Mouse (Mus musculus): ENCODE results near the gene Hmx3. TPM values are rescaled to one million over a fixed set of nuclear protein-coding genes. Genes with fewer than 3 reads are reported as not detected.
A peak's percentile ranks its signal among the peaks of the same experiment; 100 is the strongest.

Hmx3 gene
- 0.23 and 0.29 TPM in 2 replicates for polyA plus RNA-seq (2012; rRNA removed)

GRCm38 (mm10) chr7:131542115-131542871 is at the start of gene Hmx3:
Gene Hmx3 (plus strand): TSS chr7:131542867.
- no peaks in the 10 kb centered on the region; the same call in 1 of the 2 replicates for H3K4me1 ChIP-seq (ENCODE audit: control insufficient read depth, insufficient read depth, low read length)
- peak within 1 kb of the TSS; percentile 6; the same call in 1 of the 2 replicates for H3K4me3 ChIP-seq (ENCODE audit: insufficient read depth, low read depth, low read length)
- no peak for TF ChIP-seq POLR2A (IDR thresholded peaks at IDR 0.05; ENCODE audit: low read depth, low read length)
- TF ChIP-seq CTCF (conservative IDR thresholded peaks at IDR 0.05; ENCODE audit: insufficient read depth, insufficient read length, low read depth, low read length) = no peak
- H3K27me3 ChIP-seq (replicated peaks; ENCODE audit: control insufficient read depth, insufficient read depth, low read length) = peaks cover 19% of the 10 kb centered on the region
- peak; percentile 25 for DNase-seq
- 2% methylated on average over 64 of the region's 65 CpGs for whole genome bisulfite sequencing
- H3K27ac ChIP-seq (ENCODE audit: insufficient read depth, low read depth, low read length) = no peak within 1 kb of the TSS
- no peaks in the 10 kb centered on the region for H3K36me3 ChIP-seq (ENCODE audit: control insufficient read depth, insufficient read depth, low read length)

GRCm38 (mm10) chr7:131503739-131504138 is 38.9 kb upstream of the Hmx3 start:
- Histone ChIP-seq H3K4me3 (ENCODE audit: insufficient read depth, low read depth, low read length) (no peak overlapping the region), H3K27me3 (replicated peaks; ENCODE audit: control insufficient read depth, insufficient read depth, low read length) (no peaks in the 10 kb centered on the region), H3K4me1 (ENCODE audit: control insufficient read depth, insufficient read depth, low read length) (no peaks in the 10 kb centered on the region), H3K36me3 (ENCODE audit: control insufficient read depth, insufficient read depth, low read length) (no peaks in the 10 kb centered on the region), H3K27ac (ENCODE audit: insufficient read depth, low read depth, low read length) (no peak overlapping the region)
- DNase-seq = no peak
- WGBS = 64% methylated on average over 2 of the region's 2 CpGs
- TF ChIP-seq CTCF (conservative IDR thresholded peaks at IDR 0.05; ENCODE audit: insufficient read depth, insufficient read length, low read depth, low read length) = no peak
- no peak for TF ChIP-seq POLR2A (IDR thresholded peaks at IDR 0.05; ENCODE audit: low read depth, low read length)

- 1% methylated on average over 7 of the region's 7 CpGs for WGBS
- TF ChIP-seq CTCF (conservative IDR thresholded peaks at IDR 0.05; ENCODE audit: insufficient read depth, insufficient read length, low read depth, low read length) = peak; percentile 87
- TF ChIP-seq POLR2A (IDR thresholded peaks at IDR 0.05; ENCODE audit: low read depth, low read length) = no peak
- peaks cover 19% of the 10 kb centered on the region for H3K27me3 ChIP-seq (replicated peaks; ENCODE audit: control insufficient read depth, insufficient read depth, low read length)
- H3K4me1 ChIP-seq (ENCODE audit: control insufficient read depth, insufficient read depth, low read length) = no peaks in the 10 kb centered on the region; the same call in 1 of the 2 replicates
- H3K27ac ChIP-seq (ENCODE audit: insufficient read depth, low read depth, low read length) = no peak overlapping the region
- DNase-seq = peak; percentile 85
- no peaks in the 10 kb centered on the region for H3K36me3 ChIP-seq (ENCODE audit: control insufficient read depth, insufficient read depth, low read length)
- no peak overlapping the region for H3K4me3 ChIP-seq (ENCODE audit: insufficient read depth, low read depth, low read length)
These were observed 2.7 kb upstream of the Hmx3 start for GRCm38 (mm10) chr7:131539979-131540378.

- Histone ChIP-seq H3K27me3 (replicated peaks; ENCODE audit: control insufficient read depth, insufficient read depth, low read length) (peaks cover 19% of the 10 kb centered on the region), H3K36me3 (ENCODE audit: control insufficient read depth, insufficient read depth, low read length) (no peaks in the 10 kb centered on the region), H3K4me1 (ENCODE audit: control insufficient read depth, insufficient read depth, low read length) (no peaks in the 10 kb centered on the region; the same call in 1 of the 2 replicates), H3K27ac (ENCODE audit: insufficient read depth, low read depth, low read length) (no peak overlapping the region), H3K4me3 (ENCODE audit: insufficient read depth, low read depth, low read length) (no peak overlapping the region)
- WGBS = 3% methylated on average over 41 of the region's 41 CpGs
- TF ChIP-seq CTCF (conservative IDR thresholded peaks at IDR 0.05; ENCODE audit: insufficient read depth, insufficient read length, low read depth, low read length) (no peak), POLR2A (IDR thresholded peaks at IDR 0.05; ENCODE audit: low read depth, low read length) (no peak)
- DNase-seq = peak; percentile 23
These were observed 1.2 kb upstream of the Hmx3 start for GRCm38 (mm10) chr7:131541184-131542114.

GRCm38 (mm10) chr7:131542872-131543622 is 380 bp downstream of the Hmx3 start:
- WGBS = 2% methylated on average over 67 of the region's 71 CpGs
- peaks cover 20% of the 10 kb centered on the region for H3K27me3 ChIP-seq (replicated peaks; ENCODE audit: control insufficient read depth, insufficient read depth, low read length)
- no peak overlapping the region; the same call in 1 of the 2 replicates for H3K4me3 ChIP-seq (ENCODE audit: insufficient read depth, low read depth, low read length)
- DNase-seq = no peak
- no peak overlapping the region for H3K27ac ChIP-seq (ENCODE audit: insufficient read depth, low read depth, low read length)
- no peaks in the 10 kb centered on the region for H3K36me3 ChIP-seq (ENCODE audit: control insufficient read depth, insufficient read depth, low read length)
- TF ChIP-seq POLR2A (IDR thresholded peaks at IDR 0.05; ENCODE audit: low read depth, low read length) (no peak), CTCF (conservative IDR thresholded peaks at IDR 0.05; ENCODE audit: insufficient read depth, insufficient read length, low read depth, low read length) (no peak)
- H3K4me1 ChIP-seq (ENCODE audit: control insufficient read depth, insufficient read depth, low read length) = no peaks in the 10 kb centered on the region; the same call in 1 of the 2 replicates

- no peaks in the 10 kb centered on the region; the same call in 1 of the 2 replicates for H3K4me1 ChIP-seq (ENCODE audit: control insufficient read depth, insufficient read depth, low read length)
- H3K27ac ChIP-seq (ENCODE audit: insufficient read depth, low read depth, low read length) = no peak overlapping the region
- H3K36me3 ChIP-seq (ENCODE audit: control insufficient read depth, insufficient read depth, low read length) = no peaks in the 10 kb centered on the region
- no peak for TF ChIP-seq POLR2A (IDR thresholded peaks at IDR 0.05; ENCODE audit: low read depth, low read length)
- TF ChIP-seq CTCF (conservative IDR thresholded peaks at IDR 0.05; ENCODE audit: insufficient read depth, insufficient read length, low read depth, low read length) = no peak
- H3K4me3 ChIP-seq (ENCODE audit: insufficient read depth, low read depth, low read length) = peak overlapping the region; percentile 6
- 2% methylated on average over 75 of the region's 75 CpGs for WGBS
- DNase-seq = peak; percentile 10
- H3K27me3 ChIP-seq (replicated peaks; ENCODE audit: control insufficient read depth, insufficient read depth, low read length) = peaks cover 20% of the 10 kb centered on the region
These were observed 1.2 kb downstream of the Hmx3 start for GRCm38 (mm10) chr7:131543623-131544481.

All from kidney, adult 2 months (tissue).